Mouse (Mus musculus) central nervous system, embryonic 14 days (tissue): Measurements from ENCODE around the gene Mob3a. TPM values are rescaled to one million over a fixed set of nuclear protein-coding genes. Genes with fewer than 3 reads are reported as not detected.

Experiments used
- polyA plus RNA-seq: library from polyadenylated mRNA; depleted of rRNA; stranded (reverse); fragments of >200 nt; gene quantifications from 2 replicates; pipeline ENCODE4 v1.2.3, GENCODE M21; 2012; rRNA removed

Gene Mob3a
- 34.5 and 37.2 TPM in 2 replicates for polyA plus RNA-seq

GRCm38 (mm10) chr10:80701721-80702535 is at the start of gene Mob3a, which contains the start of gene Izumo4:
Mob3a (minus strand) TSS chr10:80701977.
Izumo4 (plus strand) TSS chr10:80702184.

GRCm38 (mm10) chr10:80742180-80742978 is 40.6 kb upstream of the Mob3a start, which contains the start of gene Ap3d1:
Ap3d1 (minus strand) TSS chr10:80742264.

GRCm38 (mm10) chr10:80677942-80678436 is 23.8 kb downstream of the Mob3a start, which contains the start of gene Mknk2:
Mknk2 (minus strand) TSS chr10:80678112.

GRCm38 (mm10) chr10:80656863-80657623 is 44.7 kb downstream of the Mob3a start, which contains the start of gene Btbd2:
Btbd2 (minus strand) TSS chr10:80657071.

Other genes starting within 250 kb of the Mob3a start
- 4.1 and 6.6 TPM in 2 replicates for gene Onecut3, start 207.1 kb downstream of the Mob3a start, polyA plus RNA-seq
- 0.58 and 0.81 TPM in 2 replicates for gene Atp8b3, start 162.9 kb downstream of the Mob3a start, polyA plus RNA-seq
- gene Rexo1, start 140.4 kb downstream of the Mob3a start, polyA plus RNA-seq, result 59.5 and 61.4 TPM in 2 replicates
- 13.9 and 14.8 TPM in 2 replicates for gene Klf16, start 124.7 kb downstream of the Mob3a start, polyA plus RNA-seq
- gene Abhd17a, start 111.6 kb downstream of the Mob3a start, polyA plus RNA-seq, result 126 and 131 TPM in 2 replicates
- 53.6 and 62.1 TPM in 2 replicates for gene Scamp4, start 99.1 kb downstream of the Mob3a start, polyA plus RNA-seq
- 11.3 and 11.5 TPM in 2 replicates for gene Adat3, start 99.1 kb downstream of the Mob3a start, polyA plus RNA-seq
- 4.7 TPM in 2 replicates for gene Gm49322, start 96.0 kb downstream of the Mob3a start, polyA plus RNA-seq
- gene Csnk1g2, start 79.1 kb downstream of the Mob3a start, polyA plus RNA-seq, result 203 and 212 TPM in 2 replicates
- 93.0 and 93.8 TPM in 2 replicates for gene Btbd2, start 44.9 kb downstream of the Mob3a start, polyA plus RNA-seq
- gene Mknk2, start 23.9 kb downstream of the Mob3a start, polyA plus RNA-seq, result 87.9 and 92.8 TPM in 2 replicates
- gene Izumo4, start 207 bp upstream of the Mob3a start, polyA plus RNA-seq, result 66.3 and 70.4 TPM in 2 replicates
- 153 and 171 TPM in 2 replicates for gene Ap3d1, start 40.3 kb upstream of the Mob3a start, polyA plus RNA-seq
- gene Dot1l, start 53.2 kb upstream of the Mob3a start, polyA plus RNA-seq, result 46.3 and 56.0 TPM in 2 replicates
- 85.0 and 92.8 TPM in 2 replicates for gene Sf3a2, start 96.2 kb upstream of the Mob3a start, polyA plus RNA-seq
- 116 and 118 TPM in 2 replicates for gene Plekhj1, start 96.6 kb upstream of the Mob3a start, polyA plus RNA-seq
- gene Amh, start 103.3 kb upstream of the Mob3a start, polyA plus RNA-seq, result 1.4 and 1.5 TPM in 2 replicates
- gene Jsrp1, start 111.5 kb upstream of the Mob3a start, polyA plus RNA-seq, result 0.48 and 2.0 TPM in 2 replicates
- 683 and 719 TPM in 2 replicates for gene Oaz1, start 124.7 kb upstream of the Mob3a start, polyA plus RNA-seq
- gene Lingo3, start 142.1 kb upstream of the Mob3a start, polyA plus RNA-seq, result 3.6 and 3.8 TPM in 2 replicates
- gene Lsm7, start 153.2 kb upstream of the Mob3a start, polyA plus RNA-seq, result 387 and 393 TPM in 2 replicates
- 92.4 and 97.1 TPM in 2 replicates for gene Sppl2b, start 153.3 kb upstream of the Mob3a start, polyA plus RNA-seq
- gene Tmprss9, start 169.9 kb upstream of the Mob3a start, polyA plus RNA-seq, result 0.18 and 0.24 TPM in 2 replicates
- 220 and 228 TPM in 2 replicates for gene Timm13, start 199.0 kb upstream of the Mob3a start, polyA plus RNA-seq
- gene Lmnb2, start 216.3 kb upstream of the Mob3a start, polyA plus RNA-seq, result 67.4 and 72.6 TPM in 2 replicates
- gene Gadd45b, start 228.1 kb upstream of the Mob3a start, polyA plus RNA-seq, result 11.8 and 18.5 TPM in 2 replicates